Comparison of ENCODE assay signal across 8 mouse cellular contexts in genomic region chr3:152397335-152397940, GRCm38 (mm10). TPM values are rescaled to one million over a fixed set of nuclear protein-coding genes. Genes with fewer than 3 reads are reported as not detected.
DNase-seq lines count a peak whose midpoint lies in the region; ATAC-seq and TF ChIP-seq lines count a peak whose summit lies in the region.

No protein-coding gene starts in this region.

- intact Hi-C loops in heart, postnatal 10 days (cut with DNase I): loop anchor here (5.0 kb wide), 1 partner anchor 60 kb away; no protein-coding TSS in a partner anchor
- intact Hi-C loops in left cerebral cortex, postnatal 25 days (cut with DNase I): loop anchor here (2.0 to 5.0 kb wide), 3 partner anchors 79 to 350 kb away; partner anchors contain the start of gene Ak5

- TF ChIP-seq EP300 in heart, postnatal 0 days (IDR thresholded peaks at IDR 0.05; ENCODE audit: low read depth): no peak
- 0 out of 2 replicates have a peak, but pooled peaks have one; percentile 19 for TF ChIP-seq EP300 in liver, postnatal 0 days (IDR thresholded peaks at IDR 0.05; ENCODE audit: low read depth)

- H3K4me2 ChIP-seq in heart, postnatal 0 days (ENCODE audit: low read depth, low read length): peak overlapping the region; percentile 93
- H3K4me2 ChIP-seq in liver, postnatal 0 days (ENCODE audit: low read depth, low read length): peak overlapping the region; percentile 94

- 34% methylated on average over 9 of the region's 9 CpGs for WGBS in heart, postnatal 0 days
- 32% methylated on average over 9 of the region's 9 CpGs for WGBS in liver, postnatal 0 days (ENCODE audit: insufficient replicate concordance)

- DNase-seq in heart, adult 11 months: peak; percentile 40
- no peak for DNase-seq in heart, postnatal 10 days
- DNase-seq in G1E (ENCODE audit: low spot score): no peak
- DNase-seq in heart, postnatal 0 days (ENCODE audit: low spot score): no peak
- DNase-seq in liver, postnatal 0 days: no peak
- DNase-seq in urinary bladder, adult 2 months (ENCODE audit: low spot score): no peak
- DNase-seq in left cerebral cortex, postnatal 25 days (ENCODE audit: low spot score in 2 of 2): no peak
- no peak for DNase-seq in adrenal gland, adult 8-10 months

- TF ChIP-seq CTCF in G1E (IDR thresholded peaks at IDR 0.05; ENCODE audit: low read depth, low read length): no peak
- TF ChIP-seq CTCF in heart, postnatal 0 days (IDR thresholded peaks at IDR 0.05; ENCODE audit: low read depth): no peak
- TF ChIP-seq CTCF in liver, postnatal 0 days (IDR thresholded peaks at IDR 0.05; ENCODE audit: low read depth): no peak

- peaks cover 36% of the 10 kb centered on the region for H3K36me3 ChIP-seq in G1E (replicated peaks)
- H3K36me3 ChIP-seq in heart, postnatal 0 days (replicated peaks; ENCODE audit: control insufficient read depth, insufficient read depth, low read length): peaks cover 15% of the 10 kb centered on the region; the same call in 1 of the 2 replicates
- H3K36me3 ChIP-seq in liver, postnatal 0 days (replicated peaks; ENCODE audit: insufficient read depth, low read length): no peaks in the 10 kb centered on the region

- H3K4me1 ChIP-seq in G1E (ENCODE audit: insufficient read depth, low read depth, low read length): peaks cover 61% of the 10 kb centered on the region
- peaks cover 36% of the 10 kb centered on the region for H3K4me1 ChIP-seq in heart, postnatal 0 days (ENCODE audit: control insufficient read depth, insufficient read depth)
- peaks cover 44% of the 10 kb centered on the region for H3K4me1 ChIP-seq in liver, postnatal 0 days (ENCODE audit: insufficient read depth)

- no peaks in the 10 kb centered on the region for H3K9me3 ChIP-seq in G1E (replicated peaks)
- H3K9me3 ChIP-seq in heart, postnatal 0 days (replicated peaks; ENCODE audit: control insufficient read depth, low read length): no peaks in the 10 kb centered on the region
- H3K9me3 ChIP-seq in liver, postnatal 0 days (ENCODE audit: low read length): no peaks in the 10 kb centered on the region

- peak overlapping the region; percentile 96 for H3K9ac ChIP-seq in heart, postnatal 0 days (replicated peaks; ENCODE audit: low read depth, low read length)
- H3K9ac ChIP-seq in liver, postnatal 0 days (replicated peaks): peak overlapping the region; percentile 87

- peak overlapping the region; percentile 87 for H3K4me3 ChIP-seq in G1E (ENCODE audit: low read depth, low read length)
- peak overlapping the region; percentile 77 for H3K4me3 ChIP-seq in heart, postnatal 0 days (ENCODE audit: low read depth, low read length)
- H3K4me3 ChIP-seq in liver, postnatal 0 days (ENCODE audit: low read depth, low read length): peak overlapping the region; percentile 72

- H3K27ac ChIP-seq in heart, postnatal 0 days (ENCODE audit: low read depth): peak overlapping the region; percentile 98
- H3K27ac ChIP-seq in liver, postnatal 0 days (ENCODE audit: low read depth): peak overlapping the region; percentile 100

- ATAC-seq in G1E (ENCODE audit: extremely low read depth, insufficient number of reproducible peaks, low FRiP score, poor library complexity, severe bottlenecking): no peak
- no peak for ATAC-seq in heart, postnatal 0 days (ENCODE audit: insufficient read depth, low read depth)
- no peak for ATAC-seq in liver, postnatal 0 days

- H3K27me3 ChIP-seq in G1E (ENCODE audit: insufficient read depth, low read length): no peaks in the 10 kb centered on the region
- no peaks in the 10 kb centered on the region for H3K27me3 ChIP-seq in heart, postnatal 0 days (ENCODE audit: control insufficient read depth, insufficient read depth, low read length)
- H3K27me3 ChIP-seq in liver, postnatal 0 days (ENCODE audit: insufficient read depth, low read length): no peaks in the 10 kb centered on the region

RNA-seq across cellular contexts. Expression of gene Zzz3, which starts 2.2 kb away (rescaled TPM):
- 10 to 100 TPM; 29.2 to 33.3 TPM for total RNA-seq in heart, postnatal 10 days (2021)
- total RNA-seq in G1E (2014; fragmentation: Nextera tagmentation) (64.4 and 86.9 TPM in 2 replicates), G1E (2017) (81.3 and 85.5 TPM in 2 replicates)
- 11.8 and 14.3 TPM in 2 replicates for polyA plus RNA-seq in G1E (2012)
- total RNA-seq in heart, postnatal 0 days (2014; rRNA removed; ENCODE audit: low replicate concordance): 18.1 and 36.2 TPM in 2 replicates
- 21.0 and 22.4 TPM in 2 replicates for polyA plus RNA-seq in heart, postnatal 0 days (2015; fragmentation: Nextera tagmentation; extraction: Ambion mirVana)
- 11.4 and 11.6 TPM in 2 replicates for polyA plus RNA-seq in liver, postnatal 0 days (2015; fragmentation: Nextera tagmentation; extraction: Ambion mirVana)
- 25.4 and 26.2 TPM in 2 replicates for polyA plus RNA-seq in urinary bladder, adult 2 months (2012; rRNA removed)
- 10 to 100 TPM; 41.2 to 43.7 TPM for total RNA-seq in left cerebral cortex, postnatal 25 days (2021)
- total RNA-seq in adrenal gland, adult 8-10 months (2022): 10 to 100 TPM; 31.3 to 52.7 (median 48.1) TPM

RNA-seq across cellular contexts. Expression of gene Usp33, which starts 51.2 kb away (rescaled TPM):
- total RNA-seq in heart, postnatal 10 days (2021): 10 to 100 TPM; 30.2 to 30.7 TPM
- total RNA-seq in G1E (2014; fragmentation: Nextera tagmentation): 85.7 and 96.5 TPM in 2 replicates
- 102 and 108 TPM in 2 replicates for total RNA-seq in G1E (2017)
- 12.1 and 16.8 TPM in 2 replicates for polyA plus RNA-seq in G1E (2012)
- 16.6 and 21.7 TPM in 2 replicates for total RNA-seq in heart, postnatal 0 days (2014; rRNA removed; ENCODE audit: low replicate concordance)
- polyA plus RNA-seq in heart, postnatal 0 days (2015; fragmentation: Nextera tagmentation; extraction: Ambion mirVana): 16.4 and 17.2 TPM in 2 replicates
- 11.1 and 13.6 TPM in 2 replicates for polyA plus RNA-seq in liver, postnatal 0 days (2015; fragmentation: Nextera tagmentation; extraction: Ambion mirVana)
- polyA plus RNA-seq in urinary bladder, adult 2 months (2012; rRNA removed): 32.8 and 39.3 TPM in 2 replicates
- total RNA-seq in left cerebral cortex, postnatal 25 days (2021): 100 to 1,000 TPM; 129 to 138 TPM
- total RNA-seq in adrenal gland, adult 8-10 months (2022): 100 to 1,000 TPM in 3 of 4 experiments, 10 to 100 TPM in 1; 93.9 to 139 (median 129) TPM

RNA-seq across cellular contexts. Expression of gene Miga1, which starts 57.2 kb away (rescaled TPM):
- total RNA-seq in heart, postnatal 10 days (2021): 10 to 100 TPM; 13.3 to 15.6 TPM
- total RNA-seq in G1E (2014; fragmentation: Nextera tagmentation) (55.7 and 59.3 TPM in 2 replicates), G1E (2017) (25.9 and 28.6 TPM in 2 replicates)
- 26.6 and 38.4 TPM in 2 replicates for polyA plus RNA-seq in G1E (2012)
- 6.8 and 9.8 TPM in 2 replicates for total RNA-seq in heart, postnatal 0 days (2014; rRNA removed; ENCODE audit: low replicate concordance)
- polyA plus RNA-seq in heart, postnatal 0 days (2015; fragmentation: Nextera tagmentation; extraction: Ambion mirVana): 8.7 and 9.0 TPM in 2 replicates
- 2.6 and 3.2 TPM in 2 replicates for polyA plus RNA-seq in liver, postnatal 0 days (2015; fragmentation: Nextera tagmentation; extraction: Ambion mirVana)
- polyA plus RNA-seq in urinary bladder, adult 2 months (2012; rRNA removed): 6.4 and 7.4 TPM in 2 replicates
- total RNA-seq in left cerebral cortex, postnatal 25 days (2021): 10 to 100 TPM; 71.7 to 84.0 TPM
- total RNA-seq in adrenal gland, adult 8-10 months (2022): 10 to 100 TPM in 3 of 4 experiments, 1 to 10 TPM in 1; 9.9 to 29.6 (median 16.8) TPM
